Mouse (Mus musculus): ENCODE measurements around the gene Eef2.

DNA sequence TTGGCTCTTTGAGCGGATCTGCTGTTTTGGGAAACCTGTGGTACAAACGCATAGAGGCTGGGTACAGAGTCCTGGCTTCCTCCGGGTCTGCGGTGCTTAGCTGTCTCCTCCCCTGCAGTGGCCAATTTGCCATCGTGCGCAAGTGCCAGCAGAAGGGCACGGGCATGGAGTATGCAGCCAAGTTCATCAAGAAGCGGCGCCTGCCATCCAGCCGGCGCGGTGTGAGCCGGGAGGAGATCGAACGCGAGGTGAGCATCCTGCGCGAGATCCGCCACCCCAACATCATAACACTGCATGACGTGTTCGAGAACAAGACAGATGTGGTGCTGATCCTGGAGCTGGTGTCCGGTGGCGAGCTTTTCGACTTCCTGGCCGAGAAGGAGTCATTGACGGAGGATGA lies 13.4 kb downstream of the Eef2 start:
- TF ChIP-seq POLR2A (IDR thresholded peaks at IDR 0.05; ENCODE audit: borderline replicate concordance, low read depth, low read length) (no peak), CTCF (IDR thresholded peaks at IDR 0.05; ENCODE audit: low read depth, low read length) (no peak)
